Mouse (Mus musculus): Measurements from ENCODE around the gene Nbr1.
A peak's percentile ranks its signal among the peaks of the same experiment; 100 is the strongest.
"Not testable (repeated sequence)": the region's sequence is repeated elsewhere in the genome, so short reads cannot be mapped to it uniquely, and the experiment has no call there.

The Nbr1 gene

GRCm38 (mm10) chr11:101626995-101627856, 75.3 kb downstream of the Nbr1 start, which contains the start of gene Rdm1:
Rdm1 (plus strand) TSS chr11:101627195.
- peak; percentile 90 for DNase-seq

GRCm38 (mm10) chr11:101627857-101628559, 76.1 kb downstream of the Nbr1 start:
- DNase-seq, result peak; percentile 88

GRCm38 (mm10) chr11:101628733-101629417, 76.9 kb downstream of the Nbr1 start:
- not testable (repeated sequence) for DNase-seq

Measured in kidney, adult 9 months (tissue).